Mouse (Mus musculus): ENCODE results near the gene Pde4d.

Gene Pde4d

DNA sequence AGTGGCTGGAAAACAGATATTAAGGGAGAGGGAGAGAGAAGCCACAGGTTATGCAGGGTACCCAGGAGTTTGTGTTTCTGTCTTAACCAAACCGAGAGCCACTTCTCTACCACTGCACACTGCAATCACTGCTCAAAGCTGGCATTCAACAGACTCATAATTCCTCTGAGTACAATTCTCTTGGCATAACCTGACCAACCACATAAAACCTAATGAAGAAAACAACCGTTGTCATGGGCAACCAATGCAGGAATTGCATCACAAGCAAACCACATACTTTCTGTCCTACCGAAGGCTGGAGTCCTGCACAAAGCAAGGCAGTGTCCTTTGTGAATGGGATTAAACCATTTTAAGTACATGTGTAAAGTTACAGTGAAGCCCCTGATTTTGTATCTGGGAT lies 793.4 kb downstream of the Pde4d start:
- no peak for DNase-seq (ENCODE audit: low spot score)

DNA sequence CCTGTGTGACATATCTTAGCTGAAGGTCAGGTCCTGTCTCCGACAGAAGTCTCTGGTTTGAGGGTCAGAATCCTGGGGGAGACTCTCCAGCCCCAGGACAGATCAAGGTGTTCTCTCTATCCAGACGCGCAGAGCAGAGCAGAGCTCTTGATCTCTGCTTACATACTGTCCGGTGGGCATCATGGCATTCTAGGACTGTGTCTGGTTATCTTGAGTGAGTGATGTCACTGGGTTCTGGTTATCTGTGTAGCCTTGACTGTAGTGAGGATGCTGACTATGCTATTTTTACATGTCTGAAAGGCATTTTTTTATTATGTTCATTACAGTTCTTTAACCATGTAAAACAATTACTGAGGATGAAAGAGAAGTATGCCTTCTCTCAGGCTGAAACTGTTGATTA lies 797.3 kb downstream of the Pde4d start:
- no peak for DNase-seq (ENCODE audit: low spot score)

DNA sequence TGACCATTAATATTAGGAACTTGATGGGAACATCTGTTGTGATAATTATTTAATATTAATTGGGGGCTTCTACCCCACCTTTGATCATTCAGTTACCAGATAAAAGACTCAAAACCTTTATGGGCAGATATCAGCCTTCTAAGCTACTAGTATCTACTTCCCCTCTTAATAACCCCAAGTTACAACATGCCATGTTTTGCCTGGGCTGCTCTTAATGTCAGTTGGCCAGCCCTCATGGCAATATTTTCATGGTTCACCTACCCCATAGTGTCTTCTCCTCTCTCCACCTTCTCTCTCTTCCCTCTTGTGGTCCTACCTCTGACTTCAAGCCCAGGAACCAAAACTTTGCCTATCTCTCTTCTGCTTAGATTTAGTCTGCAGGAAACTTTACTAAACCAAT lies 799.6 kb downstream of the Pde4d start:
- no peak for DNase-seq (ENCODE audit: low spot score)

DNA sequence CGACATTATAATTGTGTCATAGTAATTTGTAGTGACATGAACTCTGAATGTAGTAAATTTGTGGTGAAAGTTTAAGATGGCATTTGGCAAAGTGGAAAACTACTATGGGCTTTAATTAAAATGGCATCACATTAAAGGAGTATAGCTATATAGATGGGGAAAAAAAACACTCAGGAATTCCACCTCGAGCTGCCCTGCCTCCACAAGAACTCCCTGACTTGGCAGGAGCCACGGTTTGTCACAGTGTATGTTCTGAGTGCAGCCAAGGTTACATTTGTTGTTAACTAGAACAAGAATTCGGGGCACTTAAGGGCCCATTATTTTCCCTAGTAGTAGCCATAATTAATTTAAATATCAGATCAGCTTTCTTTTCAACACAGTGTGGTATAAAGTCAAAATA lies 805.9 kb downstream of the Pde4d start:
- no peak for DNase-seq (ENCODE audit: low spot score)

DNA sequence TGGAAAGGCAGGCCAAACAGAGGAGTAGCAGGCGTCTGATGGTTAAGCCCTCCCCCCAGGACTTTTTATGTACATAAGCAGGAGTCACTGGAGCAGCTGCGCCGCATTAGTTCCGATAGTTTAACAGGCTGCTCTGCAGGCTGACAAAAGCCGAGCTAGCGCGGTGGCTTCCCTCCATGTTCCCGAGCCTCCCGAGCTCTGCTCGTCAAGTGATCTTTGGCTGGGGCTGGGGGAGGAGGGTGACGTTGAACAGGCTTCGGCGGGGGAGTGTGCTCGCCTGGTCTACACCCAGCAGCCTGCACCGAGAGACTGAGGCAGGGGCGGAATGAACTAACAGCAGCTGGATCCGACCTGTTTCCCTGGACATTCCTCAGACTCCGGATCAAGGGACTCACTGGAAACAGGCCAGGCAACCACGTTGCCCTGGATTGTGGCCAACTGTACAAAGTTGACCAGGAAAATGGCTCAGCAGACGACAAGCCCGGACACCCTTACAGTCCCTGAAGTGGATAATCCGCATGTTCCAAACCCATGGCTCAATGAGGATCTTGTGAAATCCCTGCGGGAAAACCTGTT lies 810.6 kb downstream of the Pde4d start:
- DNase-seq (ENCODE audit: low spot score): peak; percentile 51

DNA sequence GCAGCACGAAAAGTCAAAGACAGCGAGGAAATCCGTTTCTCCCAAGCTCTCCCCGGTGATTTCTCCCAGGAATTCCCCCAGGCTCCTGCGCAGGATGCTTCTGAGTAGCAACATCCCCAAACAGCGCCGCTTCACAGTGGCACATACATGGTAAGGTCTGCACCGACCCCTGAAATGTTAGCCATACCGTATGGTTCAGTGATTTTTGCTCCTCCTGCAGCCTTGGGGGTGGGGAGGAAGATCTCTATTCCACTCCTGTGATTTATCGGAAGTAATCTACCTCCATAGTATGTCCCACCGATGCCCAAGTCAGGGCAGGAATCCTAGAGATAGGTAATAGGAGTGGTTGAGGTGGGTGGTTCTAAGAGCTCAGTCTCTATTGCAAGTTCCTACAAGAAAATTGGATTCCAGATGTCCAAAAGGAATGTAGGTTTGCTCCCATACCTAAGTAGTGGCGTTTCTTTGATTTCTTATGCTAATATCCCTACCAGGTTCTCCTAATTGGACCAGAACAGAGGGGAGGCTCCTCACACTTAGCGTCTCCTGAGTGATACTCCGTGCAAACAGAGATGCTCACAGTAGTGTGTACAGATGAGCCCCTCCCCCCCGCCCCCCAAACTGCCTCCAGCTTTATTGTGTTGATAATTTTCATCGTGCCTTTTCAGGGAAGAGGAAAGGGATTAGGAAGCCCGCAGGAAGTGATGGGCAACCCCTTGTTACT lies 811.2 kb downstream of the Pde4d start:
- DNase-seq (ENCODE audit: low spot score): no peak

DNA sequence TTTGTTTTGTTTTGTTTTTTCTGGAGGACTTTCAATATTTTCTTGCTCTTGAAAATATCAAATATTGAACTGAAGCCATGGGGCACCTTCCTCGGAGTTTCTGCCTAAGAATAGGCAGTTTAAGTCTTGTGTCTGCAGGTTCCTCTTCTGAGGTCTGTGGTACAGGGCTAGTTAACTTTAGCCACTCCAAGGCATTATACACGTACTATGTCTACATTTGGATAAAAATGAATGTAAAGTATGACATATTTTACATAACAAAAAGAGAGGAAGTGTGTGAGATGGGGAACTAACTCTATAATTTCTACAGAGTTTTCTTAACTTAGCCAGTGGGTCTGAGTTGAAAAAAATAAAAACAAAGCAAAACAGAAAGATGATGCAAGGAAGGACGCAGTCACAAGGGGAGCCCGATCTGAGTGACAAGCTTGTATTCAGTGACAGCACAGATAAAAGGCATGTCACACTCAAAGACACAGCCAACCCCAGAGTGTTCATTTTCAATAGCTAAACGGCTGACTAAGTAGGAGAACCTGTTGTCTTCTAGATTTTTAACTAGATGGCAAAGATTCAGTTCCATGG lies 812.0 kb downstream of the Pde4d start:
- no peak for DNase-seq (ENCODE audit: low spot score)

DNA sequence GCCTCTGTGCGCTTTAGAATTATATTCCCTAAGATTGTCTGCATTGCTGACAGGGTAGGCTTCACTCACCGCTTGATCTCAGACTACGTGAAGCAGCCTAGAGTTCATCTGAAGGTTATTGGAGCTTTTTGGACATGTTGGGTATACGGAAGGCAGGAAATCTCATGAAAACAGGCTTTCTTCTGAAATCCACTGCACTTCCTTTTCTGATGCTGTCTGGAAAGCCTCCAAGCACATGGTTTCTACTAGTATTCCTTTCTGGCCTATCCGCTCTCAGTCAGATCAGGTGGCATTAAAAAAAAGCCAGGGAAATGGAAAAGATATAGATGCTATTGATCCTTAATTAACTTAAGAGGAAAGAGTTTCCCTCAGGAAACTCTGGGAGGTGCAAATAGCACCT lies 812.8 kb downstream of the Pde4d start:
- DNase-seq (ENCODE audit: low spot score): no peak

DNA sequence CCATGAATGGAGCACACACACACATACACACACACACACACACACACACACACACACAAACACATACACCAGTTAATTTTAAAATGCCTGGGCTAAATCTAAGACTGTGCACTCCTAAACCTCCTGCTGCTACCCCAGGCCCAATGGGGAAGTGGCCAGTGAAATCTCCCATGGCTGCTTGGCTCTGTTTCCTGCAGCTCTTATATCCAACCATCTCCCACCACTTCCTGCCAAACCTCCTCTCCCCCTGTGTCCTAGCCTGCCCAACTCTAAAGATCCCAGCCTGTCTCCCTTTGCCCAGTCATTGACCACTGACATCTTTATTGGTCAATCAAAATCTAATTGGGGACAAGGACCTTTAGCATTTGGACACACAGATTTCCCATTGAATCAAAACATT lies 814.1 kb downstream of the Pde4d start:
- DNase-seq (ENCODE audit: low spot score): no peak

DNA sequence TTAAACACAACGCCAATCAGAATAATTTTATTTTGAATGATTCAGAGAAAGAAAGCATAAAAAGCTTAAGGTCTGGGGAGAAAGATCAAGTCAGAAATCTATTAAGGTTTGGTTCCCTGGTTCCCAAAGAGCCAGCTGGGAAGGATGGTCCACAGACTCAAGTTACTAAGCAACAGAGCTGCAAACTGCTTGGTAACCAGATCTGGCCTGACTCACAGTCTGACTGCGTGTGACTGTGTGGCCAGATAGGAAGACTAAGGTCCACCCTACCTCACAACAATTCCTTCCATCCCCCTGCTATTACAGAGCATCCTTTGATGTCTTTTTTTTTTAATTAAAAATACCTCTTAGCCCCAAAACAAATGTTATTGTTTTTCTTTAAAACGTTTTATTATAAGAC lies 818.5 kb downstream of the Pde4d start:
- no peak for DNase-seq (ENCODE audit: low spot score)

DNA sequence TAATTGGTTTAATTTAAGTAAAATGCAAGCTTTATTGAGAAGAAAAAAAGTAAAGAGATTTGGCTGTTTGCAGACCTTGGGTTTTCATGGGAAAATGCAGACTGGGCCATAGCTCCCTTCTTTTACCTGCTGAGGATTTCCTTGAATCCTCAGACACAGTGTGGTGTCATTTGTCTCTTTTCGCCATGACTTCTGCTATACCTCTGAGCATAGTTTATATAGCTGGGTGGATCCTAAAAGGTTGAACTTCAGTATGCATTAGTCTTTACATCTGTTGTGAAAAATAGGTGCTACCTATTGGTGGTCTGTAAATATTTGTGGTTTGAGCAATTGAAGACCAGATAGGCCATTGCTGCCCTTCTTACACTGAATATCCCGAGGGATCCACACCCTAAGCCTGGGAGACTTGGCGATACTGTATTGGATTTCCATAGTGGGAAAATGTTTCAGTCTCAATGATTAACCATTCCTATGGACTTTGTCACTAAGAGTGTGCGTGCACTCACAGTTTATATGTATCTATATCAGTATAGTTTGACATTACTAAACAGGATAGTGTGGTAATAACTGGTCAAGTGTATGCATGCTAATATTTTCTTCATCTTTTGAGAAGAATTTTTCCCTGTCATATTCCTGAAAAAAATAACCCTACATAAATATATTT lies 819.0 kb downstream of the Pde4d start:
- no peak for DNase-seq (ENCODE audit: low spot score)

DNA sequence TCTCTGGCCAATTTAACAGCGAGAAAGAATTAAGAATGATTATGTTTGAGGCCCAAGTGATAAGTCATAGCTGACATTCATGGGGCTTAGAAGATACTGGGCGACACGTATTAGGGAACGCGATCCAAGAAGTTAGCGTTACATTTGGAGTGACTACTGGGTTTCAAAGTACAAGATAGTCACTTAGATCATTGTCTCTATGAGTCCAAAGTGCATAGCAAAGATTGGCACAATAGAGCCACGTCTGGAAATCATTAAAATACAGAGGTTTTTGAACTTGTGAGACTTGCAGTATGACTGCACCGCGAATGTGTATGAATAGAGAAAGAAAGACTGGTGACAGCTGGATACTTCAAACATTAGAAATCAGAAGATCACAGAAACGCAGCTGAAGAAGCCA lies 825.1 kb downstream of the Pde4d start:
- no peak for DNase-seq (ENCODE audit: low spot score)

DNA sequence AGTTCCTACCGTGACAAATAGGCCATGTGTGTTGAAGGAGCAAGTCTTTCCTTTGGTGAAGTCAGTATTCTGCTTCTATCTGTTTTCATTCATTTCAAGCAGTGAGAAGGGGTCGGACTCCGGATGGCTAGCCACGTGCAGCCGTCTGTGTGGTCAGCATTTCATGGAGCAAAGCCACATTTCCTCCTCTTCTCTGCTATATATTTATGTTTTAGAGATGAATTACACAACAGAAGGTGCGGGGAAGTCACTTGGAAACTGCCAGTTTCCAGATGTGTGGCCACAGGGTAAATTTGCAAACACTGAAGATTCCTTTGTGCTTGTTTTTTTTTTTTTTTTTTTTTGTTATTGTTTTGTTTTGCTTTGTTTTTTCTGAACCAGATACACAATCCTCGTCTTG lies 828.0 kb downstream of the Pde4d start:
- no peak for DNase-seq (ENCODE audit: low spot score)

DNA sequence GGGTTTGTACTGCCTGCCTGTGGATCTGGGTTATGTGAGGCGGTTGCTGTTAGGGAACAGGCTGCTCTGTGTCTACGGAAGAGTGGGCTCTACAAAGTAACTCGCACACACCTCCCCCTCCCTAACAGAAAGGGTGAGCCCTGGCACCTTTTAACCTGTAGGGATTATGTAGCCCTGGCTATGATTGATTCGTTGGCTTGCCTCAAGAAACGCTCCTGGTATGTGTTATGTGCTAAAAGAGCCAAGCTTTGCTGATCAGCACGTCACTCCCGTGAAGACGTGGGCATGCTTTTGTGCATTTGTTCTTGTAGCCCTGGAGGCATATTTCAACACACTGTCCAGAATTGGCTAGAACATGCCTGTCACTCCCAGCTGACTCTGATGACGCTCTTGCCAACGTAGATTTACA lies 828.8 kb downstream of the Pde4d start:
- no peak for DNase-seq (ENCODE audit: low spot score)

DNA sequence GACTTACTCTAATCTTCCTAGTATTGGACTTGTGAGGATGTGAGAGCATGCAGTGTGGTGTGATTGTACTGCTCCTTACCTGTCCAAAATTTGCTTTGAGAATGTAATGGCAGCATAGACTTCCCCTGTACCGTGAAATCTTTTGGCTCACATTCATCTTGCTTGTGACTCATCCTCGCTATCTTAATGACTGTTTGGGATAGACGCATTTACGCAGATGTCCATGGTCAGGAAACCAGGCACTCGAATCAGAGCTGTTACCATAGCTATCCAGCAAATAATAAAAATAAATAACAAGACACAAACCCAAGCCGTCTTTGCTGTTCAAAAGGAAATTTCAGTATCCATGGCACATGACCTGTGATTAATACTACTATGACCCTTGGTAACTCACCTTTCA lies 829.5 kb downstream of the Pde4d start:
- DNase-seq (ENCODE audit: low spot score): no peak

DNA sequence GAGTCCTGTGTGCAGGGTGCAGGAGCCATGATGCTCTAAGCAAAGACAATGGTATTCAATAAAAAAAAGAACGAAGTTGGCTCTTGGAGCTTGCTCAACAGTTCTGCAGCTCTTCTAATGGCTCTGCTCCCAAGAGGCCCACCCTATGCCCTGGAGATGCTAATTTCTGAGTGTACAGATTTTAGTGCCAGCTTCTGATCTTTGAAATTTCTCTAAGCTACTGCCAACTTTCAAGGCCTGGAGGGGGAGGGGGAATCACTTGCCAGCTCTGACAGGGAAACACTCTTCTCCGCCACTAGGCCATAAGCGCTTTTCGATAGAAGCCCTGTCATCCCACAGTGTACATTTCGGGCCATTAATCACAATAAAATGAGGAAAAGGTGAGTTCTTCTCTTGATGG lies 830.7 kb downstream of the Pde4d start:
- DNase-seq (ENCODE audit: low spot score): no peak

DNA sequence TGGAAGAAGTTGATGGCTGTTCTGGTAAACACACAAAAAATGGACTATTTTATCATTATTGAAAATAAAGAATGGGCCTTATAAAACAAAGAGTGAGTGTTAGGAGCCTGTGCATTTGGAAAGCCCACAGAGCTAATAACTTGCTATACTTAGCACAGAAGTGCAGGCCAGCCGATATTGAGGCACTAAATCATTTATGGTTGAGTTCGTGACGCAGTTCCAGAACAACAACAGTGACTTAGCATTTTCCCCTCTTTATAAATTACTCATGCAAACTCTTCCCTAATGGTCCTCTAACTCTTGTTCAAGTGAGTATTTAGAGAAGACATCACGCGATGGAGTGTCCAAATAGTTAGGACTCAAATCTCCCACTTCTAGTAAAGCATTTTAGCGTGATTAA lies 837.7 kb downstream of the Pde4d start:
- DNase-seq (ENCODE audit: low spot score): no peak

DNA sequence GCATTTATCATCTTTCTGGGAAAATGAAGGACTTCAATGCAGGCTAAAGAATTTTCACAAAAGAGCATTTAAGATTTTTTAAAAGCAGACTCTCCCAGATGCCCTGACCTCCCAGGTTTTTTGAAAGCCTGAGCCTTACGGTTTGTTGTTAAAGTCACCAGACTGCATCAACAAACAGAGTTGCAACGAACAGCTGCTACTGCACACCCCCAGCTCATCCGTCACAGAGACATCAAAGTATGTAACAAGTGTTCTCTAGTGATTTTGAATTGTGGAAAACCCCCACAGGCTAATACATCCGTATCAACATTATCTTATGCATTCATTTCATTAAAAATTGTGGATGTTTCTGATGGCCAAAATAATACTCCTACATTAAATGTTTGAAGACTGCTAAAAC lies 841.2 kb downstream of the Pde4d start:
- no peak for DNase-seq (ENCODE audit: low spot score)

DNA sequence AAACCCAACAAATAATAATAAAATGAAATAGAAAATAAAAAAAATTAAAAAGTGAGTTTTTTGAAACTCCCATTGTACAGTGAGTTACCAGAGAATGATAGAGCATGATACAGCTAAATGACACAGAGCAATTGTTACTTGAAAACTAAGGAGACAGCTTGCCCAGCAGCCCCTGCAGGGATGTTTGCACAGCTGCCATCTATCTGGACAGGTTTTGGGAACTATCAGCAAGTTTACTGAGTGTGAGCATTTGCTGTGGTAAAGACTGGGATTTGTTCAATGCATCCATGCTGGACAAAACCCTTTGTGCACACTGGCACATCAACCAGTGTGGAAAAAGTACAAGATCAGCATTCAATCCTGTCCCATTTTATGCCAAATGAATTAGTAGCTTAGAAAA lies 843.3 kb downstream of the Pde4d start:
- no peak for DNase-seq (ENCODE audit: low spot score)

DNA sequence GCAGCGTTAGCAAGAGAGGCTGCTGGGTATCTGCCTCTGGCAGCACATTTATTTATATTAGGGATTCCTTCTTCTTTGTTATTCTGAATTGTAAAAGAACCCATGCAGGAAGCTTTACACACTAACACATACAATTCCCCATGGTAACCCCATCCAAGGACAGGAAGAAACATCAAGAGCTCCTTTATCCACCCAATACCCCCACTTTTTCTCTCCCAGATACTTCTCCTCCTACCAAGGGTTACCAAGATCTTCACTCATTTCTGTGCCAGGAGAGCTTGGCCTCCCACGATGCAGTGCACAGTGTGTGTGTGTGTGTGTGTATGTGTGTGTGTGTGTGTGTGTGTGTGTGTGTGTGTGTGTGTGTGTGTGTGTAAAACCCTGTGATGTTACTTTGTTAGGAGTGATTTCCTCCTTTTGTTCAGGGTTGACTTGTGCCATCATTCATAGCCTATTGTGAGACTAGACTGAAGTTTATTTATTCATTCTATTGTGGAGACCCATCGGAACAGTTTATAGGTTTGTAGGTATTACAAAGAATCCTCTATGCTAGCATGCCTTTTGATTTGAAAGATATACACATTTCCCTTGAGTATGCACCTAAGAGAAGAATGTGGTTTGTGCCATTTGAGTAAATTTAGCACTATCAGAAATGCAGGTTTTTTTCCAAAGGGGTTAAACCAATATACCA lies 846.7 kb downstream of the Pde4d start:
- DNase-seq (ENCODE audit: low spot score): no peak

DNA sequence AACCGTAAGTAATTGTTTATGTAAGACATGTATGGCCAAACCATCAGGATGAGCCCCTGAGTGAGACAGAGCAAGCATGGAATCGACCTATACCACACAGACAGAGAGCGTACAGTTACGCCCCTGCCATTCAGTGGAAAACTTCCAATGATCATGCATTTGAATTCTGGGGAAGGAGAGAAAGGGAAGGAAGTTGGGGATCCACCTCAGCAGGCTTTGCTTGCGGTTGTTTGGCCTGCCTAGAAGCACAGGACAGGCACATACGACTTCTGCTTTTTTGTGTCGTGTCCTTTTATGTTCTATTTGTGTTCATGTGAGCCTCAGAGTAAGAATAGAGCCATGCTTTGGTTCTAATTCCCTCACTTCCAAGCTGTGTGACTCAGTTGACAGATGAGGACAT lies 849.1 kb downstream of the Pde4d start:
- no peak for DNase-seq (ENCODE audit: low spot score)

DNA sequence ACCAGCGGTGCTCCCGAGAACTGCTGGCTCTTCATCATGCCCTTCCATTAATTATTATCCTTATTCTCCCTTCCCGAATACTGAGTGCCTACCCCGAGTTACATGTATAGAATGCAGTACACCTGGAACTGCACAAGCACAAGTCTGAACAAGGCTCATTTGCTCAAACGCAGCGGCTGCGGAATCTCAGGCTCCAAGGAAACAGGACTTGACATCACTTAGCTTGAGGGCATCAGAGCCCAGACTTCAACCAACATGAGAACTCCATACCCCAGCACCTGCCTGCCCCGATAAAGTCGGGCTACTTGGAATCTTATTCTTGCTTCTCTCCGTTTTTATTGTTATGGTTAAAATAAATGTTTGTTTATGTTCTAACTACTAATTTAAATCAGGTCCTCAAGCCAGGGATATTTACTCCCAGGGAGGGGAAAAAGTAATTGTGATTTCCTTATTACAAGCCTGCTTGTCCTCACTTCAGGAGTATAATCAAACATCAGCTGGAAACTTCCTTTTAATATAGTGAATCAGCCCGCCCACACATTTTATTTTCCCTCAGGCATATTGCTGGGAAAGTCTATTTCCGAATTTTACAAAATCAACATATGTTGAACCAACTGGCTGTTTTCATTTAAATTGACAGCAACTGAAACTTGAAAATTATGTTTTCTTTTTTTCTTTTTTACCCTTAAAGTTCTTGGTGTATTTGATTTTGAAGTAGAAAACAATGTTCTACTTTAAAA lies 849.9 kb downstream of the Pde4d start:
- no peak for DNase-seq (ENCODE audit: low spot score)
